Mouse (Mus musculus): ENCODE measurements at regions not wholly inside any gene's neighbourhood (a gene's known extent, or its start where the extent isn't known, plus 50 kb on each side); places are given as distances from the start of the nearest gene placed in this dataset.

DNA sequence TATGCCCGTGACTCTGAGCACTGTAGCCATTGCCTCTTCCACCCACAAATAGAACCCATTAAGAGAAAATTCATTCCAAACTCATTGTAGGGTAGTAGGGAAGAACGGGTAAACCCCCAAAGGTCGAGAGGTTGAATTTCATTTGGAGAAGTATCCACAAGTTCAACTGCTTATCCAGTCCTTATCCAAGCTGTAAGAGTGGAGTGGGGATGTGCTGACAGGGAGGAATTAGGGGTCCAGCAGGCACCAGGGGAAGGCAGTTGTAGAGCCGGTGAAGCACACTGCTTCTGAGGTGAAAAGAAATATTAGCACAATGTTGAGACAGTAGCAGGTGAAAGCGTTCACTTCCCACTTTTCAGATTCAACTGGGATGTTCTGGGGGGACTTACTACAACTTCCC lies 71.7 kb upstream of the Hand2 start:
- no peak overlapping the region for H3K27ac ChIP-seq (ENCODE audit: low read depth, low read length)
- no peaks in the 10 kb centered on the region for H3K27me3 ChIP-seq (ENCODE audit: control insufficient read depth, insufficient read depth, low read length)
- no peak for ATAC-seq (ENCODE audit: low FRiP score, low TSS enrichment)
- 81% methylated on average over 5 of the region's 5 CpGs for WGBS
- H3K4me2 ChIP-seq (replicated peaks; ENCODE audit: low read depth, low read length) = no peak overlapping the region
- no peak overlapping the region for H3K4me3 ChIP-seq (ENCODE audit: low read length)
- no peak overlapping the region for H3K9ac ChIP-seq (ENCODE audit: low read depth, low read length)
- no peaks in the 10 kb centered on the region for H3K9me3 ChIP-seq (ENCODE audit: control insufficient read depth, low read length)
- no peaks in the 10 kb centered on the region for H3K36me3 ChIP-seq (ENCODE audit: control insufficient read depth, insufficient read depth, low read length)
- no peaks in the 10 kb centered on the region for H3K4me1 ChIP-seq (ENCODE audit: control insufficient read depth, insufficient read depth, low read length)

Data from kidney, embryonic 14.5 days (tissue).